Mouse (Mus musculus): ENCODE results near the gene Scamp2. TPM values are rescaled to one million over a fixed set of nuclear protein-coding genes. Genes with fewer than 3 reads are reported as not detected.

The Scamp2 gene
- polyA plus RNA-seq, 2 experiments, result 13.9 to 21.1 TPM

GRCm38 (mm10) chr9:57605503-57605902, 44.8 kb downstream of the Scamp2 start:
- ATAC-seq (ENCODE audit: insufficient read depth) (no peak), DNase-seq (ENCODE audit: low read depth in 3 of 3, low spot score in 3 of 3) (no peak)
- Histone ChIP-seq H3K9me3 (ENCODE audit: control insufficient read depth, low read length) (no peaks in the 10 kb centered on the region), H3K4me2 (ENCODE audit: low read depth) (no peak overlapping the region), H3K9ac (replicated peaks) (no peak overlapping the region), H3K4me3 (ENCODE audit: insufficient read depth in 1 of 2, low read depth in 2 of 2, low read length in 2 of 2) (no peak overlapping the region), H3K27me3 (ENCODE audit: control insufficient read depth, insufficient read depth, low read length) (peaks cover 13% of the 10 kb centered on the region), H3K36me3 (replicated peaks; ENCODE audit: control insufficient read depth, insufficient read depth, low read depth) (no peaks in the 10 kb centered on the region), H3K27ac (no peak overlapping the region), H3K4me1 (replicated peaks; ENCODE audit: control insufficient read depth in 2 of 2, insufficient read depth in 2 of 2, low read length in 1 of 2) (peaks cover 1 to 6% of the 10 kb centered on the region in 2 experiments; a peak in 3 of 4 replicates)
- TF ChIP-seq EP300 (IDR thresholded peaks at IDR 0.05; ENCODE audit: low read depth) (no peak), CTCF (IDR thresholded peaks at IDR 0.05; ENCODE audit: low read depth) (no peak)
- WGBS (ENCODE audit: insufficient replicate concordance), result 22% methylated on average over 9 of the region's 9 CpGs

GRCm38 (mm10) chr9:57606139-57606851, 45.6 kb downstream of the Scamp2 start, which contains the start of gene Cplx3:
TSS of gene Cplx3 (minus strand) at chr9:57606281.
- 5% methylated on average over 23 of the region's 24 CpGs for WGBS (ENCODE audit: insufficient replicate concordance)
- TF ChIP-seq EP300 (IDR thresholded peaks at IDR 0.05; ENCODE audit: low read depth), result no peak
- TF ChIP-seq CTCF (IDR thresholded peaks at IDR 0.05; ENCODE audit: low read depth), result no peak
- ATAC-seq (ENCODE audit: insufficient read depth) (no peak), DNase-seq (ENCODE audit: low read depth in 3 of 3, low spot score in 3 of 3) (no peak)
- no peak within 1 kb of the TSS for H3K4me2 ChIP-seq (ENCODE audit: low read depth)
- H3K9ac ChIP-seq (replicated peaks), result no peak within 1 kb of the TSS
- H3K9me3 ChIP-seq (ENCODE audit: control insufficient read depth, low read length), result no peaks in the 10 kb centered on the region
- H3K4me1 ChIP-seq (replicated peaks; ENCODE audit: control insufficient read depth in 2 of 2, insufficient read depth in 2 of 2, low read length in 1 of 2), result no peaks in the 10 kb centered on the region
- H3K36me3 ChIP-seq (replicated peaks; ENCODE audit: control insufficient read depth, insufficient read depth, low read depth), result no peaks in the 10 kb centered on the region
- no peak within 1 kb of the TSS for H3K4me3 ChIP-seq (ENCODE audit: insufficient read depth in 1 of 2, low read depth in 2 of 2, low read length in 2 of 2)
- H3K27ac ChIP-seq, result no peak within 1 kb of the TSS
- H3K27me3 ChIP-seq (ENCODE audit: control insufficient read depth, insufficient read depth, low read length), result peaks cover 13% of the 10 kb centered on the region

GRCm38 (mm10) chr9:57609803-57610202, 49.1 kb downstream of the Scamp2 start:
- WGBS (ENCODE audit: insufficient replicate concordance), result 34% methylated on average over 3 of the region's 3 CpGs
- DNase-seq (ENCODE audit: low read depth in 3 of 3, low spot score in 3 of 3) (no peak), ATAC-seq (ENCODE audit: insufficient read depth) (no peak)
- H3K4me3 ChIP-seq (ENCODE audit: insufficient read depth in 1 of 2, low read depth in 2 of 2, low read length in 2 of 2), result no peak overlapping the region
- H3K36me3 ChIP-seq (replicated peaks; ENCODE audit: control insufficient read depth, insufficient read depth, low read depth), result no peaks in the 10 kb centered on the region
- H3K27me3 ChIP-seq (ENCODE audit: control insufficient read depth, insufficient read depth, low read length), result peaks cover 10% of the 10 kb centered on the region
- H3K9ac ChIP-seq (replicated peaks), result no peak overlapping the region
- no peak overlapping the region for H3K27ac ChIP-seq
- TF ChIP-seq EP300 (IDR thresholded peaks at IDR 0.05; ENCODE audit: low read depth) (no peak), CTCF (IDR thresholded peaks at IDR 0.05; ENCODE audit: low read depth) (no peak)
- H3K4me1 ChIP-seq (replicated peaks; ENCODE audit: control insufficient read depth in 2 of 2, insufficient read depth in 2 of 2, low read length in 1 of 2), result no peaks in the 10 kb centered on the region
- H3K9me3 ChIP-seq (ENCODE audit: control insufficient read depth, low read length), result no peaks in the 10 kb centered on the region
- H3K4me2 ChIP-seq (ENCODE audit: low read depth), result no peak overlapping the region

- WGBS (ENCODE audit: insufficient replicate concordance), result 55% methylated on average over 3 of the region's 3 CpGs
- DNase-seq (ENCODE audit: low read depth in 3 of 3, low spot score in 3 of 3) (no peak), ATAC-seq (ENCODE audit: insufficient read depth) (no peak)
- no peaks in the 10 kb centered on the region for H3K36me3 ChIP-seq (replicated peaks; ENCODE audit: control insufficient read depth, insufficient read depth, low read depth)
- no peak overlapping the region for H3K27ac ChIP-seq
- H3K4me3 ChIP-seq (ENCODE audit: insufficient read depth in 1 of 2, low read depth in 2 of 2, low read length in 2 of 2), result no peak overlapping the region
- H3K4me2 ChIP-seq (ENCODE audit: low read depth), result no peak overlapping the region
- no peak overlapping the region for H3K9ac ChIP-seq (replicated peaks)
- peaks cover 9% of the 10 kb centered on the region for H3K27me3 ChIP-seq (ENCODE audit: control insufficient read depth, insufficient read depth, low read length)
- TF ChIP-seq EP300 (IDR thresholded peaks at IDR 0.05; ENCODE audit: low read depth) (no peak), CTCF (IDR thresholded peaks at IDR 0.05; ENCODE audit: low read depth) (no peak)
- H3K9me3 ChIP-seq (ENCODE audit: control insufficient read depth, low read length), result no peaks in the 10 kb centered on the region
- H3K4me1 ChIP-seq (replicated peaks; ENCODE audit: control insufficient read depth in 2 of 2, insufficient read depth in 2 of 2, low read length in 1 of 2), result no peaks in the 10 kb centered on the region
Measured at GRCm38 (mm10) chr9:57610359-57610826, 49.6 kb downstream of the Scamp2 start.

- no peaks in the 10 kb centered on the region; the same call in 1 of the 2 replicates for H3K27me3 ChIP-seq (ENCODE audit: control insufficient read depth, insufficient read depth, low read length)
- ATAC-seq (ENCODE audit: insufficient read depth) (no peak), DNase-seq (ENCODE audit: low read depth in 3 of 3, low spot score in 3 of 3) (no peak)
- H3K9ac ChIP-seq (replicated peaks), result no peak overlapping the region
- no peaks in the 10 kb centered on the region for H3K36me3 ChIP-seq (replicated peaks; ENCODE audit: control insufficient read depth, insufficient read depth, low read depth)
- H3K4me1 ChIP-seq (replicated peaks; ENCODE audit: control insufficient read depth in 2 of 2, insufficient read depth in 2 of 2, low read length in 1 of 2), result no peaks in the 10 kb centered on the region; a peak in 1 of 4 replicates
- H3K4me3 ChIP-seq (ENCODE audit: insufficient read depth in 1 of 2, low read depth in 2 of 2, low read length in 2 of 2), result no peak overlapping the region
- no peak overlapping the region for H3K27ac ChIP-seq
- WGBS (ENCODE audit: insufficient replicate concordance), result 62% methylated on average over 7 of the region's 7 CpGs
- no peaks in the 10 kb centered on the region for H3K9me3 ChIP-seq (ENCODE audit: control insufficient read depth, low read length)
- TF ChIP-seq EP300 (IDR thresholded peaks at IDR 0.05; ENCODE audit: low read depth), result no peak
- no peak for TF ChIP-seq CTCF (IDR thresholded peaks at IDR 0.05; ENCODE audit: low read depth)
- no peak overlapping the region for H3K4me2 ChIP-seq (ENCODE audit: low read depth)
Measured at GRCm38 (mm10) chr9:57612587-57612986, 51.8 kb downstream of the Scamp2 start.

Measured in liver, embryonic 14.5 days (tissue).